Mouse (Mus musculus): ENCODE measurements around the gene Immt. TPM values are rescaled to one million over a fixed set of nuclear protein-coding genes. Genes with fewer than 3 reads are reported as not detected.
"Not testable (repeated sequence)": the region's sequence is repeated elsewhere in the genome, so short reads cannot be mapped to it uniquely, and the experiment has no call there.

Immt gene
- polyA plus RNA-seq, 1 experiment from 2014 or later = 176 TPM

DNA sequence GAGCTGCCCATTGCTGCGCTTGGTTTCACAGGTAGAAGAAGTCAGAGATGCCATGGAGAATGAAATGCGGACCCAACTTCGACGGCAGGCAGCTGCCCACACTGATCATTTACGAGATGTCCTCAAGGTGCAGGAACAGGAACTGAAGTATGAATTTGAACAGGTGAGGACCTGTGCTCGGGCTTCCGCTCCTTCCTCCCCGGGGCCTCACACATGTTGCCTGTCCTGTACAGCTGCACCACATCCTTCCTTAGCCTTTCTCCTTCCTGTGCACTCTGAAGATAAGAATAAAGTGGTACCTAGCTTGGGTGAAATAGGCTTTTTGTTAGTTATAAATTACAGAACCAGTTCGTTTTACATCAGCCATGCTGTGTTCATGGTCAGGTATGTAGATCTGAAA lies 40.3 kb downstream of the Immt start:
- no peaks in the 10 kb centered on the region for H3K27me3 ChIP-seq (ENCODE audit: insufficient read depth, poor library complexity, severe bottlenecking)
- H3K27ac ChIP-seq = no peak overlapping the region
- no peak for DNase-seq (ENCODE audit: low spot score)
- H3K9me3 ChIP-seq = no peaks in the 10 kb centered on the region
- H3K36me3 ChIP-seq = peaks cover 93% of the 10 kb centered on the region
- WGBS = 96% methylated on average over 9 of the region's 9 CpGs
- H3K4me1 ChIP-seq (replicated peaks) = no peaks in the 10 kb centered on the region
- H3K4me3 ChIP-seq = no peak overlapping the region

DNA sequence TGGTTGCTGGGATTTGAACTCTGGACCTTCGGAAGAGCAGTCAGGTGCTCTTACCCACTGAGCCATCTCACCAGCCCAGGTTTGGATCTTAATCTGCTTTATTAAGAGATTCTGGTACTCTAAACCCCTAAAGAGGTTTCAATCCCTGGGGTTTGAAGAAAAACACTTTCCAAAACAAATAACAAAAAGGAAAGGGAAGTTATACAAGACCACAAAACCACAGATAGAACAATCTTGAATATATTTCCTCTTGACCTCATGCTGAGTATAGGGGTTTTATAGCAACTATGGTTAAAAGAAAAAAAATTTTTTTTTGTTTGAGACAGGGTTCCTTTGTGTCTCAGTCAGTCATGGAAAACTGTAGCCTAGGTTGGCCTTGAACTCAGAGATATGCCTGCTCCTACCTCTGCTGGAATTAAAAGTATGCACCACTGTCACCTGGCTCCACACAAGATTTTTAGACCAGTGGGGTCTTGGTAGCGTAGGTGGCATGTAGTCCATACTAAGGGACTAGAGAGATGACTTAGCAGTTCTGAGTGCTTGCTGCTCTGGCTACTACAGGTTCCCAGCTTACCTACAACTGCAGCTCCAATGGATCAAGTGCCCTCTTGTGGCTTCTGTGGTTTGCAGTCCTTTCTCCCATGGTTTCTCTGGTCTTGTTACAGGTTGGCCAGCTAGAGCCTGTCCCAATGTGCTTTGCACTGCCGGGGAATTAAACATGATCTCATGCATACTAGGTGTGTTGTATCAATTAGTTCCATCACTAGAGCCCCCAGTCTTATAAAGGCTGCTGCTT lies 47.0 kb downstream of the Immt start:
- no peaks in the 10 kb centered on the region for H3K4me1 ChIP-seq (replicated peaks)
- H3K9me3 ChIP-seq = no peaks in the 10 kb centered on the region
- H3K4me3 ChIP-seq = no peak overlapping the region
- H3K36me3 ChIP-seq = peaks cover 93% of the 10 kb centered on the region
- H3K27ac ChIP-seq = no peak overlapping the region
- no peaks in the 10 kb centered on the region for H3K27me3 ChIP-seq (ENCODE audit: insufficient read depth, poor library complexity, severe bottlenecking)
- DNase-seq (ENCODE audit: low spot score) = no peak
- 92% methylated on average over 3 of the region's 3 CpGs for WGBS

DNA sequence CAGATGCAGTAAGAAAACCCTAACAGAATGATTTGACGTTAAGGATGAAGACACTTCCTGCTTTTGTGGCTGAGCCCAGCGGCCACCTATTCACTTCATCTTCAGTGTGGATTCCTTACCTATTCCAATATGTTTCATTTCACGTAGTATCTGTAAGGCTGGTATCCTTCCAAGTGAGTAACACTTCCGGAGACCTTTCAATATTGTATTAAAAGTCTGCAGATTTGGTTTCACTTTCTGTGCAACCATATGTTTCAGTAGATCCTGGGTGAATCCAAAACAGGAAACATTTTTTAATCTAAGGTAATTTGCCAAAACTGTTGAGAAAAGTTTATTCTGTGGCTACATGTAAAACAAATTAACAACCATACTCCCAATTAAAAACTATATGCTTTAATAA lies 62.1 kb downstream of the Immt start:
- H3K27ac ChIP-seq = no peak overlapping the region
- no peaks in the 10 kb centered on the region for H3K4me1 ChIP-seq (replicated peaks)
- no peaks in the 10 kb centered on the region for H3K9me3 ChIP-seq
- 92% methylated on average over 4 of the region's 4 CpGs for WGBS
- H3K4me3 ChIP-seq = no peak overlapping the region
- no peak for DNase-seq (ENCODE audit: low spot score)
- peaks cover 99% of the 10 kb centered on the region for H3K36me3 ChIP-seq
- no peaks in the 10 kb centered on the region for H3K27me3 ChIP-seq (ENCODE audit: insufficient read depth, poor library complexity, severe bottlenecking)

DNA sequence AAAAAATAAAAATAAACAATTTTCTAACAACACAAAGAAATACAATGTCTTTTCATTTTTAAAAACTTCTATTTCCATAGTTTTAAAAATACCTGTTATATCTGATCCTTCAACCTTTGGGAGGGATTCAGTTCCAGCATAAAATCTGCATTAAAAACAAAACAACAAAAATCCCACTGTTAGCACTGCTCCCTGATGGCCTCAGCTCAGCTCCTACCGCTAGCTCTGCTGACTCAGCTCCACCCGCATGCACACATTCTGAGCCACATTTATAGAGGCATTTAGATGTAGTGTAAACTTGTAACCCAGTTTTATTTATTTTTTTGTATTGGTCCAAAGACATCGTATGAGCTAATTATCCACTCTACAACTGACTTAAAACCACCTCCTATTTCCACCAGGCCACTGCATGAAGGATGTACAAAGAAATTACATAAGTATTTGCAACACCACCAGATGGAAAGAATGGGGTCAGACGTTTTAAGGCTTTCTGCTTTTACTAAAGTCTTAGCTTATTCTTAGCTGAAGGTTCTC lies 76.6 kb downstream of the Immt start:
- 9% methylated on average over 4 of the region's 4 CpGs for WGBS
- DNase-seq (ENCODE audit: low spot score) = no peak
- H3K9me3 ChIP-seq = no peaks in the 10 kb centered on the region
- peak overlapping the region; percentile 97 for H3K27ac ChIP-seq
- H3K36me3 ChIP-seq = peaks cover 52% of the 10 kb centered on the region
- peaks cover 18% of the 10 kb centered on the region for H3K4me1 ChIP-seq (replicated peaks)
- H3K27me3 ChIP-seq (ENCODE audit: insufficient read depth, poor library complexity, severe bottlenecking) = no peaks in the 10 kb centered on the region
- H3K4me3 ChIP-seq = peak overlapping the region; percentile 83

DNA sequence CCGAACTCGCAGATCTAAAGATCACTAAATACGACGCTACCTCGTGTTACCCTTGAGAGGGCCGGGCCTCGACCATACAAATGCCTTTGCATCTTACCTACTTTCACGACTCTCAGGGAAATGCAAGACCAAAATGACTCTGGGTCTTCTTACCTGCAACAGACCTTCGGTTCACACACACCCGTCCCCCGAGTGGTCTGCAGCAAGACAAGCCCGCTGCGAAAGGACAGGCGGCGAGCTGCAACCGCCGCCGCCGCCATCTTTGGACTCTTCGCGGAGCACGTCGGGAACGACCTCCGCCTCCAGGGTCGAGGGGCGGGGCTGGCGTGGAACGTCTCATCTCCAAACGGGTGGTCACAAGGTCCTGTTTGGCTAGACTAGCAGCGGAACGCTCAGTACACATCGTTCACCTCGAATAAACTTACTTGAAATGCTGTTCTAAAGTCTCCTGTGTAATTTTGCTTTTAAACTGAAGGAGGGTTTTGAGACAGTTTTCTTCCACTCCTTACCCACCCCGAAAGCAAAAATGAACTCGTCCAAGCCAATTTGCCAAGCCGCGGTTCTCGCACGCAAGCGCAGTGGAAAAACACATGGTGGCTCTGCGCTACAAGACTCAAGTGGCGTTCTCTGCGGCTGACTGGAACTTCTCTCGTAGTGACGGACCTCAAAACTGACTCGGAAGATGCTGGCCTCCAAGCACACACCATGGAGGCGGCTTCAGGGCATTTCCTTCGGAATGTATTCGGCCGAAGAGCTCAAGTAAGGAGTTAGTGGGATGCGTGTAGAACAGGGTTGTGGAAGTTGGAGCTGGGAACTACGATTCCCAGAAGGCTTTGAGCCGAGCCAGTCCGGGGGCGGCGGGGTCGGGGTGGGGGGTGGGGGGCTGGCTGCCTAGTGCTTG lies 77.6 kb downstream of the Immt start, which contains the start of the genes Ptcd3 and Polr1a:
Ptcd3 (minus strand) TSS at position 270 of the 901 bp plus-strand sequence.
Polr1a (plus strand) TSS at position 573 of the 901 bp plus-strand sequence.
- Histone ChIP-seq H3K4me1 (replicated peaks) (peaks cover 18% of the 10 kb centered on the region), H3K4me3 (peak within 1 kb of the TSS; percentile 83), H3K9me3 (no peaks in the 10 kb centered on the region), H3K27me3 (ENCODE audit: insufficient read depth, poor library complexity, severe bottlenecking) (no peaks in the 10 kb centered on the region), H3K27ac (peak within 1 kb of the TSS; percentile 97), H3K36me3 (peaks cover 49% of the 10 kb centered on the region)
- WGBS = under 1% methylated on average over 58 of the region's 58 CpGs
- DNase-seq (ENCODE audit: low spot score) = peak; percentile 90

DNA sequence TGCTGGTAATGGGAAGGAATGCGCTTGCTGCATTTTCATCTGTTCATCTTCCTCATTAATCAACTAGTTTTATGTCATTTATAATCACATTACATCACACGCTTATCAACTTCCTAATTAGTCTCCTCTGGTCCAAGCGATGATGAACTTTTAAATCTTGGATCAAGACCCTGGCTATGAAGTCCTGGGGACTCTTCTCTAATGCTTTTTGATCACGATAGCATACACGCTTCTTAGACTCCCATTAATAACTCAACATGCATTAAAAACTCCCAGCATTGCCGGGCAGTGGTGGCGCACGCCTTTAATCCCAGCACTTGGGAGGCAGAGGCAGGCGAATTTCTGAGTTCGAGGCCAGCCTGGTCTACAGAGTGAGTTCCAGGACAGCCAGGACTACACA lies 78.3 kb downstream of the Immt start:
- H3K27me3 ChIP-seq (ENCODE audit: insufficient read depth, poor library complexity, severe bottlenecking) = no peaks in the 10 kb centered on the region
- WGBS = 27% methylated on average over 10 of the region's 10 CpGs
- DNase-seq (ENCODE audit: low spot score) = no peak
- H3K4me3 ChIP-seq = peak overlapping the region; percentile 83
- no peaks in the 10 kb centered on the region for H3K9me3 ChIP-seq
- peak overlapping the region; percentile 97 for H3K27ac ChIP-seq
- peaks cover 18% of the 10 kb centered on the region for H3K4me1 ChIP-seq (replicated peaks)
- peaks cover 49% of the 10 kb centered on the region for H3K36me3 ChIP-seq

DNA sequence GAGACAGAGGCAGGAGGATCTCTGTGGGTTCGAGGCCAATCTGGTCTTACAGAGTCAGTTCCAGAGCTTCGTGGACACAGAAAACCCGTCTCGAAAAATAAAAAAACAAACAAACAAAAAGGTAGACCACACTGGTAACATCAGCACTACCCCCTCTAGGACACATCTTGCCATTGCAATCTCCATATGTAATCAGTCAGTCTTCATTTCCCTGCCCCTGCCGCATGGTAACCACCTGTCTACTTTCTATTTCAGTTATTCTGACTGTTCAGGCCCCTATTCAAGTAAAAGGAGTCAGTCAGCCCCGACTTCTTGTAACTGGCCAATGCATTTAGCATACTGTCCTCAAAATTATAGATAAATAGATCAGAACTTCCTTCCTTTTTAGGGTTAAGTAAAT lies 78.7 kb downstream of the Immt start:
- H3K27ac ChIP-seq = peak overlapping the region; percentile 97
- peak overlapping the region; percentile 83 for H3K4me3 ChIP-seq
- peaks cover 18% of the 10 kb centered on the region for H3K4me1 ChIP-seq (replicated peaks)
- no peak for DNase-seq (ENCODE audit: low spot score)
- no peaks in the 10 kb centered on the region for H3K9me3 ChIP-seq
- H3K27me3 ChIP-seq (ENCODE audit: insufficient read depth, poor library complexity, severe bottlenecking) = no peaks in the 10 kb centered on the region
- H3K36me3 ChIP-seq = peaks cover 49% of the 10 kb centered on the region
- 78% methylated on average over 6 of the region's 6 CpGs for WGBS

DNA sequence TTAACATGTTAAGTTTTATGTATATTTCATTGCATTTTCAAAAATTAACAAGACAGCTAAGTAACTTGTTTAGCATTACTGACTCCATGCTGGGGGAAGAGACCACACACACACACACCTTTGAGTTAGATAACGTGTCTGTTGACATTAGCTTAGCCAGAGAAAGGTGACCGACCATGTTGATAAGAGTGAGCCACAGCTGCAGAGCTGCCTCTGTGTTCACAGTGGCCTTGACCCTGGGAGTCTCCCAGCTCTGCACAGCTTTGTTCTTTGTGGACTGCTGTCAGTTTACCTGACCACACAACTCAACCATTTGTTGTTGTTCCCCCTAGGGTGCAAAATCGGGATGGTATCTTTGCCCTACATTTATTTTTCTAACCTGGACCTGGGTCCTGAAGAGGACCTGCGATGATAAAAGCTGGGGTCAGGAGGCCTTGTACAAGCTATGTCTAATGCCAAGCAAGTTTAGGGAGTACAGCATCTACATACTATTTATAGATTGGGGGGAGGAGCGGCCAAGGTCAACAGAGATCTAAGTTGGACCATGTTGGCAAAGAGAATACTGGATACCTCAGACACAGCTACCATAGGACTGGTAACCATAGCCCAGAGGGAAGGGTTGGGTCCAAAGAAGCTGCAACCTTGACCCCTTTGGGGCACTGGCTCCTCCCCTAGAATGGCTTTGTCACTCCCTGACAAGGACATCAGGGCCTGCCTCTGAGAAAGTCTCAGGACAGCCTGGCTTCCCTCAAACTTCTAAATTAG lies 80.7 kb downstream of the Immt start:
- no peak for DNase-seq (ENCODE audit: low spot score)
- Histone ChIP-seq H3K27me3 (ENCODE audit: insufficient read depth, poor library complexity, severe bottlenecking) (no peaks in the 10 kb centered on the region), H3K4me1 (replicated peaks) (peaks cover 16% of the 10 kb centered on the region), H3K36me3 (peaks cover 49% of the 10 kb centered on the region), H3K9me3 (no peaks in the 10 kb centered on the region), H3K27ac (no peak overlapping the region), H3K4me3 (no peak overlapping the region)
- WGBS = 85% methylated on average over 5 of the region's 5 CpGs

DNA sequence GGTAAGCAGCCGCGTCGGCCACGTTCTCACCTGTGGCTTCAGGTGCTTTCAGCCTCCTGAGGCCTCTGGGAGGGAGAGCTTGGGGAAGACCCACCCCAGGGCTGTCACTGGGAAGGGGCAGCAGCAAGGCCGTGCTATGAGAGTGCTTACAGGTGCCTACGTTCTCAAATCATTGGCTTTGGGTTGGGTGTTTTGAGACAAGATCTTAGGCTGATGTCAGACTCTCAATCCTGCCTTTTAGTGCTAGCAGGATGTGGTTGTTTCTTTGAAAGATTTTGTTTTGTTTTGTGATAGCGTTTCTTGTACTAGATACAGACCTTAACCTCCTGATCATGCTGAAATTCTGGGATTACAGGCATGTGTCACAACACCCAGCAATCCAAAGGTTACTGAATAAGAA lies 89.6 kb downstream of the Immt start:
- H3K36me3 ChIP-seq = peaks cover 100% of the 10 kb centered on the region
- no peak for DNase-seq (ENCODE audit: low spot score)
- no peaks in the 10 kb centered on the region for H3K27me3 ChIP-seq (ENCODE audit: insufficient read depth, poor library complexity, severe bottlenecking)

DNA sequence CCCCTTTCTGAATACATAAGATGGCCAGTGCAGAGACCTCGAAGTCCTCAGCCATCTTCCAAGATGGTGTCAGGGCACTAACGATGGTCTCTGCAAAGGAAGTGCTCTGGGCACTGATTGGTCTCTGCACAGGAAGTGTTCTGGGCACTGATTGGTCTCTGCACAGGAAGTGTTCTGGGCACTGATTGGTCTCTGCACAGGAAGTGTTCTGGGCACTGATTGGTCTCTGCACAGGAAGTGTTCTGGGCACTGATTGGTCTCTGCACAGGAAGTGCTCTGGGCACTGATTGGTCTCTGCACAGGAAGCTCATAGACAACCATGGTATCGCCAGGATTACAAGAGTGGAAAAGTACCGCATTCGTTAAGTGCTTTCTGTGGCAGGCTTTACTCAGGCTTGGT lies 94.1 kb downstream of the Immt start:
- H3K27me3 ChIP-seq (ENCODE audit: insufficient read depth, poor library complexity, severe bottlenecking); H3K4me1 ChIP-seq (replicated peaks); H3K9me3 ChIP-seq; H3K4me3 ChIP-seq; DNase-seq (ENCODE audit: low spot score); H3K27ac ChIP-seq: not testable (repeated sequence)
- peaks cover 95% of the 10 kb centered on the region for H3K36me3 ChIP-seq
- 94% methylated on average over 5 of the region's 5 CpGs for WGBS

More for the DNA sequence above, 89.6 kb downstream of the Immt start:
- Histone ChIP-seq H3K4me1 (replicated peaks) (no peaks in the 10 kb centered on the region), H3K9me3 (no peaks in the 10 kb centered on the region), H3K4me3 (no peak overlapping the region), H3K27ac (no peak overlapping the region)
- WGBS = 91% methylated on average over 7 of the region's 7 CpGs

All from hindbrain, embryonic 10.5 days (tissue).